37 mouse cellular contexts compared by ENCODE assay signal in genomic region chr19:61257733-61258132, GRCm38 (mm10). TPM values are rescaled to one million over a fixed set of nuclear protein-coding genes. Genes with fewer than 3 reads are reported as not detected.
A peak's percentile ranks its signal among the peaks of the same experiment; 100 is the strongest.
DNase-seq lines count a peak whose midpoint lies in the region; ATAC-seq and TF ChIP-seq lines count a peak whose summit lies in the region.
"Had no signal": no experiment of that assay in that cellular context is flagged by ENCODE, and none has a peak within 500 bp of the region (broad histone marks: within the 10 kb centered on the region; RNA-seq: fewer than 3 reads in every experiment).

No protein-coding gene starts in this region.

- no peak overlapping the region for H3K4me2 ChIP-seq in liver, postnatal 0 days (ENCODE audit: low read depth, low read length)
- H3K4me2 ChIP-seq: heart, embryonic 12.5 days; heart, embryonic 15.5 days; hindbrain, embryonic 14.5 days had no signal

- peaks cover 35% of the 10 kb centered on the region for H3K9me3 ChIP-seq in E14TG2a.4 (ENCODE audit: low read length)
- H3K9me3 ChIP-seq in liver, postnatal 0 days (ENCODE audit: low read length), result no peaks in the 10 kb centered on the region
- H3K9me3 ChIP-seq: G1E; heart, embryonic 12.5 days; heart, embryonic 15.5 days had no signal

- no peak overlapping the region for H3K27ac ChIP-seq in liver, postnatal 0 days (ENCODE audit: low read depth)
- H3K27ac ChIP-seq: gastrocnemius, adult 2 months; heart, embryonic 15.5 days; hindbrain, embryonic 14.5 days; hindbrain, postnatal 0 days had no signal

- no peak overlapping the region for H3K9ac ChIP-seq in liver, postnatal 0 days (replicated peaks)
- H3K9ac ChIP-seq: forebrain, postnatal 0 days; heart, embryonic 12.5 days; heart, embryonic 15.5 days; hindbrain, embryonic 14.5 days had no signal

- 86% methylated on average over 18 of the region's 18 CpGs for WGBS in liver, postnatal 0 days (ENCODE audit: insufficient replicate concordance)

- no peak for TF ChIP-seq CTCF in E14TG2a.4 (conservative IDR thresholded peaks at IDR 0.05; ENCODE audit: low read length)
- TF ChIP-seq CTCF in liver, postnatal 0 days (IDR thresholded peaks at IDR 0.05; ENCODE audit: low read depth), result no peak

- ATAC-seq in monocyte, adult 5-6 weeks (replicated peaks; ENCODE audit: insufficient number of reproducible peaks, low FRiP score, low TSS enrichment, poor library complexity, severe bottlenecking), result no peak
- ATAC-seq in liver, postnatal 0 days, result no peak
- ATAC-seq: activated CD4-positive, CD25-positive, alpha-beta regulatory T cell, adult 4 months; forebrain, embryonic 14.5 days; forebrain, postnatal 0 days; hindbrain, postnatal 0 days; inflammation-experienced regulatory T-cells, adult 6 months; intestine, embryonic 16.5 days had no signal

- H3K4me1 ChIP-seq in E14TG2a.4 (replicated peaks; ENCODE audit: low read depth, low read length), result no peaks in the 10 kb centered on the region
- no peaks in the 10 kb centered on the region for H3K4me1 ChIP-seq in liver, postnatal 0 days (ENCODE audit: insufficient read depth)
- H3K4me1 ChIP-seq: heart, embryonic 12.5 days; heart, embryonic 15.5 days had no signal

- DNase-seq in ES-CJ7 (ENCODE audit: low read depth, low spot score) (peak; percentile 25), ZHBTc4 (ENCODE audit: low read depth, low spot score) (peak; percentile 51)
- DNase-seq in lung, postnatal 14 days, result no peak
- no peak for DNase-seq in liver, postnatal 0 days
- DNase-seq: adrenal gland, adult 8-10 months; adrenal gland, postnatal 25 days; cerebellum, adult 11-12 months; cerebellum, adult 8-10 months; cerebellum, postnatal 10 days; cerebellum, postnatal 36 days; embryo, embryonic 11 days; forebrain, postnatal 0 days; gastrocnemius, adult 2 months; gastrocnemius, postnatal 14 days; heart, adult 18-20 months; heart, postnatal 10 days; heart, postnatal 36 days had no signal

- no peaks in the 10 kb centered on the region for H3K36me3 ChIP-seq in E14TG2a.4 (ENCODE audit: insufficient read depth, low read length)
- no peaks in the 10 kb centered on the region for H3K36me3 ChIP-seq in liver, postnatal 0 days (replicated peaks; ENCODE audit: insufficient read depth, low read length)
- H3K36me3 ChIP-seq: G1E; heart, embryonic 12.5 days; heart, embryonic 15.5 days had no signal

- no peak for TF ChIP-seq EP300 in liver, postnatal 0 days (IDR thresholded peaks at IDR 0.05; ENCODE audit: low read depth)

- H3K4me3 ChIP-seq in E14TG2a.4 (replicated peaks; ENCODE audit: low read length), result peak overlapping the region; percentile 51
- H3K4me3 ChIP-seq in liver, postnatal 0 days (ENCODE audit: low read depth, low read length), result no peak overlapping the region
- H3K4me3 ChIP-seq: gastrocnemius, adult 2 months; heart, embryonic 12.5 days; heart, embryonic 15.5 days had no signal

- H3K27me3 ChIP-seq in E14TG2a.4 (ENCODE audit: insufficient read depth, low read length), result 0 out of 2 replicates have a peak, but pooled peaks cover 2% of the 10 kb centered on the region
- no peaks in the 10 kb centered on the region for H3K27me3 ChIP-seq in liver, postnatal 0 days (ENCODE audit: insufficient read depth, low read length)
- H3K27me3 ChIP-seq: heart, embryonic 12.5 days; heart, embryonic 15.5 days; Patski had no signal

RNA-seq across cellular contexts. Expression of gene Csf2ra, which starts 29.5 kb away (rescaled TPM):
- 128 to 198 TPM (median 148 TPM) in 3 replicates for total RNA-seq in monocyte, adult 5-6 weeks (2017)
- polyA plus RNA-seq in liver, postnatal 0 days (2015; fragmentation: Nextera tagmentation; extraction: Ambion mirVana), result 11.6 and 13.0 TPM in 2 replicates

RNA-seq across cellular contexts. Expression of gene Gm21060, which starts 39.1 kb away (rescaled TPM):
- not detected in 3 replicates for total RNA-seq in monocyte, adult 5-6 weeks (2017)
- not detected in 2 replicates for polyA plus RNA-seq in liver, postnatal 0 days (2015; fragmentation: Nextera tagmentation; extraction: Ambion mirVana)
- total RNA-seq: adrenal gland, adult 8-10 months; adrenal gland, postnatal 25 days; forebrain, postnatal 0 days; G1E; gastrocnemius, adult 2 months; gastrocnemius, postnatal 14 days; gastrocnemius, postnatal 4 days; heart, adult 18-20 months; heart, postnatal 10 days; heart, postnatal 36 days; hindbrain, postnatal 0 days had no signal
- polyA plus RNA-seq: activated CD4-positive, CD25-positive, alpha-beta regulatory T cell, adult 4 months; brain, embryonic 14.5 days; cortical plate, adult 2 months; embryonic facial prominence, embryonic 11.5 days; embryonic facial prominence, embryonic 14.5 days; forebrain, embryonic 11.5 days; forebrain, embryonic 14.5 days; forebrain, postnatal 0 days; frontal cortex, adult 2 months; G1E; heart, embryonic 12.5 days; heart, embryonic 15.5 days; hindbrain, embryonic 11.5 days; hindbrain, embryonic 14.5 days; hindbrain, postnatal 0 days; inflammation-experienced regulatory T-cells, adult 6 months; intestine, embryonic 16.5 days; Patski had no signal

Comparison
In these comparisons a context has a peak if more than half of its experiments do, and no peak if none do; other contexts are left out.
1. DNase-seq: peak in ES-CJ7 (single experiment) and ZHBTc4 (single experiment); none in lung, postnatal 14 days (single experiment) and liver, postnatal 0 days (single experiment).